Mouse (Mus musculus): ENCODE data around the gene Tial1. TPM values are rescaled to one million over a fixed set of nuclear protein-coding genes. Genes with fewer than 3 reads are reported as not detected.

The Tial1 gene
- total RNA-seq, 2 experiments from 2014 or later: 39.8 to 41.5 TPM

Small RNA genes within 50 kb of the gene (microRNA-seq; reads per million reads assigned to microRNA genes)
- 0 reads per million in 2 experiments for gene Gm24365

Other genes with a start within 250 kb of the Tial1 start
- 1 to 10 TPM; 8.3 to 9.8 TPM for gene Armc5, start 224.4 kb downstream of the Tial1 start, total RNA-seq (2021)
- 1 to 10 TPM; 2.6 to 3.5 TPM for gene 9130023H24Rik, start 223.7 kb downstream of the Tial1 start, total RNA-seq (2021)
- gene Tgfb1i1, start 214.9 kb downstream of the Tial1 start, total RNA-seq (2021): 10 to 100 TPM; 19.5 to 20.8 TPM
- not detected for gene Slc5a2, start 196.1 kb downstream of the Tial1 start, total RNA-seq (2021)
- 1 to 10 TPM; 4.7 to 5.6 TPM for gene BC017158, start 163.5 kb downstream of the Tial1 start, total RNA-seq (2021)
- gene Rgs10, start 43.0 kb downstream of the Tial1 start, total RNA-seq (2021): 1 to 10 TPM; 5.4 to 6.1 TPM
- 100 to 1,000 TPM; 111 to 112 TPM for gene Bag3, start 61.9 kb upstream of the Tial1 start, total RNA-seq (2021)
- gene Inpp5f, start 149.6 kb upstream of the Tial1 start, total RNA-seq (2021): 1 to 10 TPM; 4.4 to 4.8 TPM